Mouse (Mus musculus): ENCODE results near the gene Ttyh2. TPM values are rescaled to one million over a fixed set of nuclear protein-coding genes. Genes with fewer than 3 reads are reported as not detected.

The Ttyh2 gene
- total and polyA plus RNA-seq, 2 experiments from 2014 or later, result 11.8 to 12.4 TPM

GRCm38 (mm10) chr11:114724787-114725590, 49.8 kb downstream of the Ttyh2 start:
- Histone ChIP-seq H3K4me3 (ENCODE audit: low read depth, low read length) (no peak overlapping the region), H3K4me1 (ENCODE audit: control insufficient read depth, insufficient read depth) (0 out of 2 replicates have a peak, but pooled peaks cover 4% of the 10 kb centered on the region), H3K4me2 (ENCODE audit: low read depth, low read length) (no peak overlapping the region), H3K27ac (ENCODE audit: low read depth) (no peak overlapping the region), H3K9ac (replicated peaks; ENCODE audit: low read depth, low read length) (no peak overlapping the region), H3K9me3 (replicated peaks; ENCODE audit: control insufficient read depth, low read length) (no peaks in the 10 kb centered on the region), H3K36me3 (replicated peaks; ENCODE audit: control insufficient read depth, insufficient read depth, low read length) (no peaks in the 10 kb centered on the region), H3K27me3 (ENCODE audit: control insufficient read depth, insufficient read depth, low read length) (no peaks in the 10 kb centered on the region)
- TF ChIP-seq EP300 (IDR thresholded peaks at IDR 0.05; ENCODE audit: low read depth) (no peak), CTCF (IDR thresholded peaks at IDR 0.05; ENCODE audit: low read depth) (no peak)
- WGBS, result 48% methylated on average over 11 of the region's 11 CpGs
- DNase-seq (ENCODE audit: low spot score), result peak; percentile 51
- ATAC-seq (ENCODE audit: insufficient read depth, low read depth), result no peak; the same call in 1 of the 2 replicates

GRCm38 (mm10) chr11:114726965-114727825, 52.0 kb downstream of the Ttyh2 start, which contains the start of gene Dnaic2:
TSS of gene Dnaic2 (plus strand) at chr11:114727408.
- WGBS, result 8% methylated on average over 34 of the region's 34 CpGs
- TF ChIP-seq EP300 (IDR thresholded peaks at IDR 0.05; ENCODE audit: low read depth), result no peak
- no peak for TF ChIP-seq CTCF (IDR thresholded peaks at IDR 0.05; ENCODE audit: low read depth)
- Histone ChIP-seq H3K36me3 (replicated peaks; ENCODE audit: control insufficient read depth, insufficient read depth, low read length) (no peaks in the 10 kb centered on the region), H3K4me3 (ENCODE audit: low read depth, low read length) (peak within 1 kb of the TSS; percentile 31), H3K4me1 (ENCODE audit: control insufficient read depth, insufficient read depth) (0 out of 2 replicates have a peak, but pooled peaks cover 4% of the 10 kb centered on the region), H3K27me3 (ENCODE audit: control insufficient read depth, insufficient read depth, low read length) (no peaks in the 10 kb centered on the region), H3K9ac (replicated peaks; ENCODE audit: low read depth, low read length) (no peak within 1 kb of the TSS), H3K27ac (ENCODE audit: low read depth) (no peak within 1 kb of the TSS), H3K4me2 (ENCODE audit: low read depth, low read length) (peak within 1 kb of the TSS; percentile 63), H3K9me3 (replicated peaks; ENCODE audit: control insufficient read depth, low read length) (no peaks in the 10 kb centered on the region)
- DNase-seq (ENCODE audit: low spot score) (peak; percentile 66), ATAC-seq (ENCODE audit: insufficient read depth, low read depth) (peak; percentile 81)

GRCm38 (mm10) chr11:114727826-114728186, 52.6 kb downstream of the Ttyh2 start:
- Histone ChIP-seq H3K4me1 (ENCODE audit: control insufficient read depth, insufficient read depth) (0 out of 2 replicates have a peak, but pooled peaks cover 4% of the 10 kb centered on the region), H3K4me2 (ENCODE audit: low read depth, low read length) (peak overlapping the region; percentile 63), H3K9ac (replicated peaks; ENCODE audit: low read depth, low read length) (no peak overlapping the region), H3K4me3 (ENCODE audit: low read depth, low read length) (peak overlapping the region; percentile 31; the same call in 1 of the 2 replicates), H3K27me3 (ENCODE audit: control insufficient read depth, insufficient read depth, low read length) (no peaks in the 10 kb centered on the region), H3K9me3 (replicated peaks; ENCODE audit: control insufficient read depth, low read length) (no peaks in the 10 kb centered on the region), H3K36me3 (replicated peaks; ENCODE audit: control insufficient read depth, insufficient read depth, low read length) (no peaks in the 10 kb centered on the region), H3K27ac (ENCODE audit: low read depth) (no peak overlapping the region)
- WGBS, result 42% methylated on average over 5 of the region's 5 CpGs
- TF ChIP-seq CTCF (IDR thresholded peaks at IDR 0.05; ENCODE audit: low read depth), result no peak
- TF ChIP-seq EP300 (IDR thresholded peaks at IDR 0.05; ENCODE audit: low read depth), result no peak
- DNase-seq (ENCODE audit: low spot score) (no peak), ATAC-seq (ENCODE audit: insufficient read depth, low read depth) (no peak)

GRCm38 (mm10) chr11:114728333-114728732, 53.1 kb downstream of the Ttyh2 start:
- DNase-seq (ENCODE audit: low spot score) (peak; percentile 25), ATAC-seq (ENCODE audit: insufficient read depth, low read depth) (no peak)
- TF ChIP-seq CTCF (IDR thresholded peaks at IDR 0.05; ENCODE audit: low read depth) (no peak; the same call in 1 of the 2 replicates), EP300 (IDR thresholded peaks at IDR 0.05; ENCODE audit: low read depth) (no peak)
- 34% methylated on average over 5 of the region's 5 CpGs for WGBS
- Histone ChIP-seq H3K4me2 (ENCODE audit: low read depth, low read length) (no peak overlapping the region), H3K27ac (ENCODE audit: low read depth) (no peak overlapping the region), H3K9me3 (replicated peaks; ENCODE audit: control insufficient read depth, low read length) (no peaks in the 10 kb centered on the region), H3K27me3 (ENCODE audit: control insufficient read depth, insufficient read depth, low read length) (no peaks in the 10 kb centered on the region), H3K4me3 (ENCODE audit: low read depth, low read length) (no peak overlapping the region), H3K9ac (replicated peaks; ENCODE audit: low read depth, low read length) (no peak overlapping the region), H3K36me3 (replicated peaks; ENCODE audit: control insufficient read depth, insufficient read depth, low read length) (no peaks in the 10 kb centered on the region), H3K4me1 (ENCODE audit: control insufficient read depth, insufficient read depth) (0 out of 2 replicates have a peak, but pooled peaks cover 4% of the 10 kb centered on the region)

- H3K27me3 ChIP-seq (ENCODE audit: control insufficient read depth, insufficient read depth, low read length), result no peaks in the 10 kb centered on the region
- DNase-seq (ENCODE audit: low spot score), result no peak
- no peak overlapping the region for H3K9ac ChIP-seq (replicated peaks; ENCODE audit: low read depth, low read length)
- H3K4me3 ChIP-seq (ENCODE audit: low read depth, low read length), result no peak overlapping the region
- WGBS, result 47% methylated on average over 6 of the region's 6 CpGs
- H3K36me3 ChIP-seq (replicated peaks; ENCODE audit: control insufficient read depth, insufficient read depth, low read length), result no peaks in the 10 kb centered on the region
- H3K4me1 ChIP-seq (ENCODE audit: control insufficient read depth, insufficient read depth), result 0 out of 2 replicates have a peak, but pooled peaks cover 4% of the 10 kb centered on the region
- no peak for TF ChIP-seq EP300 (IDR thresholded peaks at IDR 0.05; ENCODE audit: low read depth)
- TF ChIP-seq CTCF (IDR thresholded peaks at IDR 0.05; ENCODE audit: low read depth), result no peak
- no peak overlapping the region for H3K27ac ChIP-seq (ENCODE audit: low read depth)
- no peak overlapping the region for H3K4me2 ChIP-seq (ENCODE audit: low read depth, low read length)
- H3K9me3 ChIP-seq (replicated peaks; ENCODE audit: control insufficient read depth, low read length), result no peaks in the 10 kb centered on the region
- ATAC-seq (ENCODE audit: insufficient read depth, low read depth), result no peak
Observed at GRCm38 (mm10) chr11:114729832-114730363, 54.7 kb downstream of the Ttyh2 start.

Data from heart, postnatal 0 days (tissue).